ENCODE assay signal across 21 mouse cellular contexts in the genomic region with DNA sequence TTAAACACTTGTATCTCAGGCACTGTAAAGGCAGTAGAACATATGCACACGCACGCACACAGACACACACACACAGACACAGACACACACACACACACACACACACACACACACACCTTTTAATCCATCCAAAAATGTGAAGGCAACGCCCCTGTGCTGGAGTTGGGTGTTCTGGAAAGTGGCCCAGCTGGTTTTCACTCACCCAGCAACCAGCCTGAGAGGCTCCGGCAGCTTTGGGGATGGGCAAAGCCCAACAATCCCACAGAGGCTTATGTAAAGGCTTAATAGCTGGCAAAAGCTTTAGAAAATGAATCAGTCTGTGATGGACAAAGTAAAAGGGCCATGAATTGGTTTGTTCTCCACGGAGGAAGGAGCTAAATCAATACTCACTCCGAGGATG. TPM values are rescaled to one million over a fixed set of nuclear protein-coding genes. Genes with fewer than 3 reads are reported as not detected.
A peak's percentile ranks its signal among the peaks of the same experiment; 100 is the strongest.
DNase-seq lines count a peak whose midpoint lies in the region; ATAC-seq and TF ChIP-seq lines count a peak whose summit lies in the region.
"Had no signal": no experiment of that assay in that cellular context is flagged by ENCODE, and none has a peak within 500 bp of the region (broad histone marks: within the 10 kb centered on the region; RNA-seq: fewer than 3 reads in every experiment).

No protein-coding gene starts in this region.

- H3K9ac ChIP-seq in hindbrain, postnatal 0 days (replicated peaks; ENCODE audit: low read length), result no peak overlapping the region
- no peak overlapping the region for H3K9ac ChIP-seq in hindbrain, embryonic 13.5 days
- H3K9ac ChIP-seq in lung, embryonic 16.5 days (ENCODE audit: low read length), result no peak overlapping the region
- H3K9ac ChIP-seq: embryonic facial prominence, embryonic 12.5 days; hindbrain, embryonic 15.5 days; liver, embryonic 14.5 days had no signal

- TF ChIP-seq CTCF in hindbrain, postnatal 0 days (IDR thresholded peaks at IDR 0.05; ENCODE audit: low read depth), result no peak
- TF ChIP-seq CTCF in lung, adult 2 months (IDR thresholded peaks at IDR 0.05; ENCODE audit: insufficient read depth, low read length), result no peak

- WGBS in hindbrain, postnatal 0 days, result 61% methylated on average over 6 of the region's 6 CpGs
- 87% methylated on average over 6 of the region's 6 CpGs for WGBS in hindbrain, embryonic 13.5 days
- 45% methylated on average over 6 of the region's 6 CpGs for WGBS in lung, embryonic 16.5 days
- WGBS in lung, adult 2 months, result 61% methylated on average over 6 of the region's 6 CpGs

- H3K9me3 ChIP-seq in hindbrain, postnatal 0 days (ENCODE audit: low read length), result no peaks in the 10 kb centered on the region
- H3K9me3 ChIP-seq in hindbrain, embryonic 13.5 days, result no peaks in the 10 kb centered on the region
- H3K9me3 ChIP-seq in lung, embryonic 16.5 days (ENCODE audit: control insufficient read depth, low read length), result no peaks in the 10 kb centered on the region
- H3K9me3 ChIP-seq: embryonic facial prominence, embryonic 12.5 days; heart, embryonic 10.5 days; hindbrain, embryonic 15.5 days; midbrain, embryonic 10.5 days had no signal

- no peak overlapping the region for H3K4me3 ChIP-seq in hindbrain, postnatal 0 days (ENCODE audit: low read length)
- no peak overlapping the region for H3K4me3 ChIP-seq in hindbrain, embryonic 13.5 days
- H3K4me3 ChIP-seq in lung, embryonic 16.5 days (ENCODE audit: low read length), result no peak overlapping the region
- H3K4me3 ChIP-seq in lung, adult 2 months (replicated peaks; ENCODE audit: extremely low read depth, low read depth, low read length), result no peak overlapping the region
- H3K4me3 ChIP-seq: embryonic facial prominence, embryonic 12.5 days; heart, embryonic 10.5 days; hindbrain, embryonic 15.5 days; midbrain, embryonic 10.5 days had no signal

- no peak for TF ChIP-seq POLR2A in lung, adult 2 months (IDR thresholded peaks at IDR 0.05; ENCODE audit: borderline replicate concordance, extremely low read depth, low read depth, low read length)

- no peak overlapping the region for H3K4me2 ChIP-seq in hindbrain, postnatal 0 days (ENCODE audit: low read depth, low read length)
- no peak overlapping the region for H3K4me2 ChIP-seq in hindbrain, embryonic 13.5 days
- H3K4me2 ChIP-seq in lung, embryonic 16.5 days (ENCODE audit: low read depth, low read length), result no peak overlapping the region
- H3K4me2 ChIP-seq: embryonic facial prominence, embryonic 12.5 days; hindbrain, embryonic 15.5 days had no signal

- H3K27ac ChIP-seq in hindbrain, postnatal 0 days, result 0 out of 2 replicates have a peak overlapping the region, but pooled peaks have one; percentile 16
- H3K27ac ChIP-seq in hindbrain, embryonic 13.5 days, result no peak overlapping the region
- H3K27ac ChIP-seq in lung, embryonic 16.5 days (ENCODE audit: low read length), result no peak overlapping the region
- H3K27ac ChIP-seq: embryonic facial prominence, embryonic 12.5 days; heart, embryonic 10.5 days; hindbrain, embryonic 15.5 days; liver, embryonic 14.5 days; midbrain, embryonic 10.5 days had no signal

- ATAC-seq in hindbrain, postnatal 0 days, result no peak
- ATAC-seq in hindbrain, embryonic 13.5 days (ENCODE audit: low FRiP score), result no peak
- peak; percentile 46; the same call in 1 of the 2 replicates for ATAC-seq in lung, embryonic 16.5 days (ENCODE audit: low read depth)
- ATAC-seq: activated CD4-positive, CD25-positive, alpha-beta regulatory T cell, adult 4 months; Patski had no signal

- DNase-seq in hindbrain, postnatal 0 days (ENCODE audit: low spot score), result peak; percentile 36
- DNase-seq in lung, adult 2 months, result no peak
- DNase-seq in urinary bladder, postnatal 14 days (ENCODE audit: low spot score), result peak; percentile 38
- DNase-seq in urinary bladder, adult 18-20 months (ENCODE audit: low spot score in 2 of 2), result no peak
- no peak for DNase-seq in thymus, postnatal 4 days
- DNase-seq: adrenal gland, postnatal 14 days; cerebellum, adult 2 months; heart, postnatal 14 days; kidney, adult 18-20 months; kidney, postnatal 10 days; lung, postnatal 4 days had no signal

- no peaks in the 10 kb centered on the region for H3K27me3 ChIP-seq in hindbrain, postnatal 0 days (ENCODE audit: insufficient read depth, low read length)
- no peaks in the 10 kb centered on the region for H3K27me3 ChIP-seq in hindbrain, embryonic 13.5 days
- no peaks in the 10 kb centered on the region for H3K27me3 ChIP-seq in lung, embryonic 16.5 days (ENCODE audit: control insufficient read depth, insufficient read depth, low read depth, low read length)
- H3K27me3 ChIP-seq: embryonic facial prominence, embryonic 12.5 days; hindbrain, embryonic 15.5 days had no signal

- peaks cover 15% of the 10 kb centered on the region for H3K4me1 ChIP-seq in hindbrain, postnatal 0 days (ENCODE audit: insufficient read depth, low read length)
- H3K4me1 ChIP-seq in hindbrain, embryonic 13.5 days (replicated peaks), result peaks cover 28% of the 10 kb centered on the region
- peaks cover 17% of the 10 kb centered on the region for H3K4me1 ChIP-seq in lung, embryonic 16.5 days (replicated peaks; ENCODE audit: control insufficient read depth, insufficient read depth, low read length)
- H3K4me1 ChIP-seq in lung, adult 2 months (ENCODE audit: control insufficient read depth, insufficient read depth, low read length), result no peaks in the 10 kb centered on the region; the same call in 1 of the 2 replicates

- H3K36me3 ChIP-seq in hindbrain, postnatal 0 days (ENCODE audit: insufficient read depth, low read length), result no peaks in the 10 kb centered on the region
- H3K36me3 ChIP-seq in hindbrain, embryonic 13.5 days, result peaks cover 14% of the 10 kb centered on the region
- H3K36me3 ChIP-seq in lung, embryonic 16.5 days (ENCODE audit: control insufficient read depth, insufficient read depth, low read length), result peaks cover 2% of the 10 kb centered on the region; the same call in 1 of the 2 replicates
- H3K36me3 ChIP-seq: embryonic facial prominence, embryonic 12.5 days; heart, embryonic 10.5 days; hindbrain, embryonic 15.5 days had no signal

RNA-seq across cellular contexts. Expression of gene Pde9a, which starts 14.3 kb away (rescaled TPM):
- total RNA-seq in hindbrain, postnatal 0 days (2014; rRNA removed), result 34.4 and 39.8 TPM in 2 replicates
- 35.2 and 36.3 TPM in 2 replicates for polyA plus RNA-seq in hindbrain, postnatal 0 days (2015; fragmentation: Nextera tagmentation; extraction: Ambion mirVana)
- polyA plus RNA-seq in hindbrain, embryonic 13.5 days (2015; fragmentation: Nextera tagmentation; extraction: Ambion mirVana), result 36.7 and 37.8 TPM in 2 replicates
- polyA plus RNA-seq in lung, embryonic 16.5 days (2015; fragmentation: Nextera tagmentation; extraction: Ambion mirVana), result 29.5 and 31.5 TPM in 2 replicates
- polyA plus RNA-seq in lung, adult 2 months (2012; rRNA removed), result 83.6 and 99.1 TPM in 2 replicates
- total RNA-seq: common myeloid progenitor, adult 5-6 weeks had no signal
- polyA plus RNA-seq: Patski had no signal

Comparison
In these comparisons a context has a peak if more than half of its experiments do, and no peak if none do; other contexts are left out.
1. DNase-seq: peak in hindbrain, postnatal 0 days (single experiment) and urinary bladder, postnatal 14 days (single experiment); none in lung, adult 2 months (single experiment), urinary bladder, adult 18-20 months (0 of 2) and thymus, postnatal 4 days (single experiment).